Mouse (Mus musculus) neural tube, embryonic 14.5 days (tissue): Measurements from ENCODE around the gene Eya2. TPM values are rescaled to one million over a fixed set of nuclear protein-coding genes. Genes with fewer than 3 reads are reported as not detected.
A peak's percentile ranks its signal among the peaks of the same experiment; 100 is the strongest.

ENCODE experiments used
- ATAC-seq: fragments of 200-750 bp; cut with Nextera tagmentation; 2 replicates; pipeline ENCODE4 v1.8.0; 2017; ENCODE audit warnings: low read depth, mild to moderate bottlenecking, moderate TSS enrichment, moderate library complexity
- H3K27ac ChIP-seq: fragments of 300-500 bp; sonication (generic); 2 replicates; pipeline ENCODE4 v1.5.1; 2014; ENCODE audit warnings: low read depth, mild to moderate bottlenecking, control low read depth, low read length, moderate library complexity, mixed read lengths
- H3K27me3 ChIP-seq: fragments of 300-500 bp; sonication (generic); 2 replicates; pipeline ENCODE4 v1.6.1; 2014; ENCODE audit warnings: low read length; ENCODE audit not compliant: control insufficient read depth, insufficient read depth
- H3K36me3 ChIP-seq: fragments of 300-500 bp; sonication (generic); 2 replicates; pipeline ENCODE4 v1.6.1; 2014; ENCODE audit warnings: low read length, mixed read lengths; ENCODE audit not compliant: control insufficient read depth, insufficient read depth
- H3K4me1 ChIP-seq: fragments of 300-500 bp; sonication (generic); 2 replicates; pipeline ENCODE4 v1.6.1; 2014; ENCODE audit warnings: low read length; ENCODE audit not compliant: control insufficient read depth, insufficient read depth
- H3K4me2 ChIP-seq: fragments of 300-500 bp; sonication (generic); 2 replicates; pipeline ENCODE4 v1.6.1; 2014; ENCODE audit warnings: mild to moderate bottlenecking, low read depth, low read length, control low read depth
- H3K4me3 ChIP-seq: fragments of 300-500 bp; sonication (generic); 2 replicates; pipeline ENCODE4 v1.5.1; 2014; ENCODE audit warnings: low read depth, low read length, control low read depth, mixed read lengths
- H3K9ac ChIP-seq: fragments of 300-500 bp; sonication (generic); replicated peaks from 2 replicates; pipeline ENCODE4 v1.6.1; 2014; ENCODE audit warnings: low read depth, mild to moderate bottlenecking, control low read depth, low read length, mixed read lengths
- H3K9me3 ChIP-seq: fragments of 300-500 bp; sonication (generic); 2 replicates; pipeline ENCODE4 v1.6.1; 2016; ENCODE audit warnings: low read length; ENCODE audit not compliant: control insufficient read depth
- WGBS: fragments of 180-500 bp; shearing (Covaris S2); extraction: QIAGEN DNeasy Blood & Tissue Kit; methylation state at CpG from one replicate; pipeline ENCODE4 v1.1.7; 2014; 5-methylcytosine and 5-hydroxymethylcytosine counted together
- polyA plus RNA-seq: library from polyadenylated mRNA; unstranded; fragments of >200 nt; fragmentation: Nextera tagmentation; extraction: Ambion mirVana; gene quantifications from 2 replicates; pipeline ENCODE4 v1.2.1, GENCODE M21; 2014

The Eya2 gene
- polyA plus RNA-seq, 1 experiment from 2014 or later: 4.7 TPM

DNA sequence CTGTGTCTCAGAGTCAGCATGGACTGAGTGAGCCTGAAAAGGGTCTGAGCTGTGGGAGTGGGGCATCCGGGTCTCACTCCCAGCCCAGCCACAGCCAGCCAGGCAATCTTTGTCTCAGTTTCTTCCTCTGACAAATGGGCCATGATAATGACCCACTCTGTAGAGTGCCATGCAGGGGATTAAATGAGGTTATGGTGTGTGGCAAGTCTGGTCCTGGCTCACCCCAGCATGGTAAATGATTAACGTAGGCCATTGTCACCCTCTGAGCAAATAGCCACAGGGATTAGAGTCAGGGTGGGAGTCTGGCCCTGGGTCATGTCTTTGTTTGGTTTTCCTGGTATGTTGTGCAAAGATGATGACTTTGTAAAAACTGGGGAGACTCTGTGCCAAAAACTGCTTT, 72.3 kb downstream of the Eya2 start:
- Histone ChIP-seq H3K4me2 (no peak overlapping the region), H3K9me3 (no peaks in the 10 kb centered on the region), H3K9ac (no peak overlapping the region), H3K4me3 (no peak overlapping the region), H3K4me1 (no peaks in the 10 kb centered on the region), H3K27me3 (no peaks in the 10 kb centered on the region), H3K27ac (no peak overlapping the region), H3K36me3 (no peaks in the 10 kb centered on the region)
- 77% methylated on average over 2 of the region's 2 CpGs for WGBS
- ATAC-seq: no peak

DNA sequence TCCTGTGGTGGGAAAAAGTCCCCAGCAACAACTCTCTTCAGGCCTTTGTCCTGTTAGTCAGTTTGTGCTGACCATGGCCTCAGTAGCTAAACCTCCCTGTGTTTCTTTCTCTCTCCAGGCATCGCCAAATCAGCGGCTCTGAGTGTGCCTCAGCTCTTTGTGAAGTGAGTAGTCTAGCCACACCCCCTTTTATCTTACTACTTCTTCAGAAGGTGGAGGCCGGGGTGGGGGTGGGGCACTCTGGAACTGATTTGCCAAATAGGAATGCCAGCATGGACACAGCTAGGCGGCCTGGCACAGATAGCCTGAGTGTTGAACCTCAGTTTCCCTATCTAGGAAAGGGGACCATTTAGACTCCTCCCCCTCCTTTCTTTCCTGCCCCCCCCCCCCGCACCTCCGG, 87.9 kb downstream of the Eya2 start:
- no peaks in the 10 kb centered on the region for H3K36me3 ChIP-seq
- no peaks in the 10 kb centered on the region for H3K27me3 ChIP-seq
- H3K27ac ChIP-seq: no peak overlapping the region
- WGBS: 31% methylated on average over 6 of the region's 6 CpGs
- H3K4me3 ChIP-seq: no peak overlapping the region
- ATAC-seq: no peak
- H3K9ac ChIP-seq: no peak overlapping the region
- H3K4me1 ChIP-seq: no peaks in the 10 kb centered on the region
- no peak overlapping the region for H3K4me2 ChIP-seq
- H3K9me3 ChIP-seq: no peaks in the 10 kb centered on the region

DNA sequence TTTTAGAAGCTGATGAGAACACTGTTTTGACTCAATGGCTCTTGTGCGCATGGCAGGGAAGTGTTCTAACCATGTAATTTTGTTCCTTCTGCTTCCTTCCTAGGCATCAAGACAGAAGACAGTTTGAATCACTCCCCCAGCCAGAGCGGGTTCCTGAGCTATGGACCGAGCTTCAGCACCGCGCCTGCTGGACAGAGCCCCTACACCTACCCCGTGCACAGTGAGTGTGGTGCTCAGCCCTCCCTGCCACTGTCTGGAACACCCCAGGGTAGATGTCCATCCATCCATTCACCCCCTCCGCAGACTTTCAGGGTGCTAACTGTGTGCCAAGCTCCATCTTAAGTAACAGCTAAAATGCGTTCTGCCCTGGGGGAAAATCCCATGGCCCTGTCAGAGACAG, 92.7 kb downstream of the Eya2 start:
- no peak overlapping the region for H3K9ac ChIP-seq
- no peak overlapping the region for H3K4me3 ChIP-seq
- H3K36me3 ChIP-seq: no peaks in the 10 kb centered on the region
- H3K27ac ChIP-seq: no peak overlapping the region
- H3K9me3 ChIP-seq: no peaks in the 10 kb centered on the region
- WGBS: 32% methylated on average over 8 of the region's 8 CpGs
- no peaks in the 10 kb centered on the region for H3K27me3 ChIP-seq
- no peak for ATAC-seq
- no peaks in the 10 kb centered on the region for H3K4me1 ChIP-seq
- H3K4me2 ChIP-seq: no peak overlapping the region

GRCm38 (mm10) chr2:165688896-165689295, 94.1 kb downstream of the Eya2 start:
- H3K36me3 ChIP-seq: no peaks in the 10 kb centered on the region
- no peaks in the 10 kb centered on the region for H3K9me3 ChIP-seq
- H3K27ac ChIP-seq: no peak overlapping the region
- H3K4me1 ChIP-seq: no peaks in the 10 kb centered on the region
- 87% methylated on average over 4 of the region's 4 CpGs for WGBS
- H3K9ac ChIP-seq: no peak overlapping the region
- H3K4me2 ChIP-seq: no peak overlapping the region
- H3K27me3 ChIP-seq: no peaks in the 10 kb centered on the region
- no peak overlapping the region for H3K4me3 ChIP-seq
- no peak for ATAC-seq

DNA sequence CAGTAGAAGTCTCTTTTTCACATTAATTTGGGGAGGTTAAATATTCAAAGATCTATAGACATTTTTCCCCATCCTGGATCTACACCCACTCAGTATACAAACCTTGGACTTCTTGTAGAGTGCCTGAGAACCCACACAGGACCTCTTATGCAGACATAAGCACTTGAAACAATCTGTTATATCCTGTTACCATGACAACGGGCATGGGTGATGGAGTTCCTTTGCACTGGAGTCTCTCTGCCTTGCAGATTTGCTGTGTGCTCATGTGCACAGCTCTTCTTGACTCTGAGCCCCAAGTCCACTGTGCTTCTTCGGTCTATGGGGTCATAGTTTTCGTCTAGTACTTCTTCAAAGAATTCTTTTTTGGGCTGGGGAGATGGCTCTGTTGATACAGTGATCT, 96.2 kb downstream of the Eya2 start:
- H3K4me1 ChIP-seq: no peaks in the 10 kb centered on the region
- no peaks in the 10 kb centered on the region for H3K36me3 ChIP-seq
- H3K27ac ChIP-seq: no peak overlapping the region
- WGBS: 88% methylated on average over 3 of the region's 3 CpGs
- no peak for ATAC-seq
- H3K9ac ChIP-seq: no peak overlapping the region
- no peaks in the 10 kb centered on the region for H3K27me3 ChIP-seq
- H3K4me3 ChIP-seq: no peak overlapping the region
- no peaks in the 10 kb centered on the region for H3K9me3 ChIP-seq
- H3K4me2 ChIP-seq: no peak overlapping the region

- no peak overlapping the region for H3K4me2 ChIP-seq
- WGBS: 77% methylated on average over 4 of the region's 4 CpGs
- no peaks in the 10 kb centered on the region for H3K27me3 ChIP-seq
- no peak overlapping the region for H3K4me3 ChIP-seq
- H3K27ac ChIP-seq: no peak overlapping the region
- no peak overlapping the region for H3K9ac ChIP-seq
- ATAC-seq: no peak
- H3K4me1 ChIP-seq: no peaks in the 10 kb centered on the region
- no peaks in the 10 kb centered on the region for H3K36me3 ChIP-seq
- no peaks in the 10 kb centered on the region for H3K9me3 ChIP-seq
Measured at GRCm38 (mm10) chr2:165692944-165693660, 98.3 kb downstream of the Eya2 start.

DNA sequence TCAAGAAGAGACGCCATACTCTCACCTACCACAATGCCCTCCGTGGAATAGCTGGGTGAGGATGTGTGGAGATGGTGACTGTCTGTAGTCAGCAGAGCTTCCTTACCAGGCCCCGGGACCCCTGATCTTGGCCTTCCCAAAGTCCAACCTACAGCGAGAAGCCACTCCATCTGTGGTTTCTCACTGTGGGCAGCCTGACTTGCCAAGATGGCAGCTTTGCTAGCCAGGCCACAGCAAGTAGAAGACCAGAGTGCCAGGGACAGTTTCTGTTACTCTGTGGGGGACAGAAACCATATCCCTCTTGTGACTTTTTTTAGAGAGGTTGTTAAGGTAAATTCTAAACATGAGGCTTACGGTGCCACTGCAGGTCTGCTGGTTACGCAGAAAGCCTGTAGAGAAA, 99.9 kb downstream of the Eya2 start:
- Histone ChIP-seq H3K36me3 (no peaks in the 10 kb centered on the region), H3K4me1 (no peaks in the 10 kb centered on the region), H3K4me2 (no peak overlapping the region), H3K27ac (no peak overlapping the region), H3K4me3 (no peak overlapping the region), H3K9ac (no peak overlapping the region), H3K9me3 (no peaks in the 10 kb centered on the region), H3K27me3 (no peaks in the 10 kb centered on the region)
- WGBS: 95% methylated on average over 6 of the region's 6 CpGs
- ATAC-seq: no peak

DNA sequence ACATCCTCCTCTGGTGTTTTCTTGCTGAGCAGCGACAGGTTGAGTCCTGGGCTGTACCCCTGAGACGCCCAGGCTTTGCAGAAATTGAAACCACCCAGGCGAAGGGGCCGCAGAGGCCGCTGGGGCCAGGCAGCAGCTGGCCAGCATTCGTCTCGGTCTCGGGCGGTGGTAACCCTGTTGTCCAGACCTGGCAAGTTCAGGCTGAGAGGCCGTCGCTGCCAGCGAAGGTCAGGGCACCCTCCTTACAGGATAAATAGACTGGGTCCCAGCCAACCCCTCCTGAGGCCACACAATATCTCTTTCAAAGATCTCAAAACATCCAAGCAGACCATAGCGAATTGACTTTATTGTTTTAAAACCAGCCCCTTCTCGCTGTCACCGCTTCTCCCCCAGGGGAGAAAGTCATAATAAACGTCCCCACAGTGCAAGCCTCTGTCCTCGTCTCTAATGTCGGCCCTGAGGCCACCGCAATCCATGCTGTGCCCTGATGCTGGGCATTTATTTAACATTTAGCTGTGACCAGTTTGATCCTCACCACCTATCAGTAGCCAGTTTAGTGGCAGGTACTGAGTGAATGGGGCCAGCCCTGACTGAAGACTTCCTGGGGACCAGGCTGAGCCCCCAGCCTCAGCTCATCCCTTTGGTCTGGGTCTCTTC, 105.5 kb downstream of the Eya2 start:
- Histone ChIP-seq H3K9ac (no peak overlapping the region), H3K9me3 (no peaks in the 10 kb centered on the region), H3K27me3 (no peaks in the 10 kb centered on the region), H3K4me1 (0 out of 2 replicates have a peak, but pooled peaks cover 5% of the 10 kb centered on the region), H3K4me2 (no peak overlapping the region), H3K36me3 (no peaks in the 10 kb centered on the region), H3K4me3 (no peak overlapping the region), H3K27ac (no peak overlapping the region)
- peak; percentile 31; the same call in 1 of the 2 replicates for ATAC-seq
- 22% methylated on average over 19 of the region's 19 CpGs for WGBS

DNA sequence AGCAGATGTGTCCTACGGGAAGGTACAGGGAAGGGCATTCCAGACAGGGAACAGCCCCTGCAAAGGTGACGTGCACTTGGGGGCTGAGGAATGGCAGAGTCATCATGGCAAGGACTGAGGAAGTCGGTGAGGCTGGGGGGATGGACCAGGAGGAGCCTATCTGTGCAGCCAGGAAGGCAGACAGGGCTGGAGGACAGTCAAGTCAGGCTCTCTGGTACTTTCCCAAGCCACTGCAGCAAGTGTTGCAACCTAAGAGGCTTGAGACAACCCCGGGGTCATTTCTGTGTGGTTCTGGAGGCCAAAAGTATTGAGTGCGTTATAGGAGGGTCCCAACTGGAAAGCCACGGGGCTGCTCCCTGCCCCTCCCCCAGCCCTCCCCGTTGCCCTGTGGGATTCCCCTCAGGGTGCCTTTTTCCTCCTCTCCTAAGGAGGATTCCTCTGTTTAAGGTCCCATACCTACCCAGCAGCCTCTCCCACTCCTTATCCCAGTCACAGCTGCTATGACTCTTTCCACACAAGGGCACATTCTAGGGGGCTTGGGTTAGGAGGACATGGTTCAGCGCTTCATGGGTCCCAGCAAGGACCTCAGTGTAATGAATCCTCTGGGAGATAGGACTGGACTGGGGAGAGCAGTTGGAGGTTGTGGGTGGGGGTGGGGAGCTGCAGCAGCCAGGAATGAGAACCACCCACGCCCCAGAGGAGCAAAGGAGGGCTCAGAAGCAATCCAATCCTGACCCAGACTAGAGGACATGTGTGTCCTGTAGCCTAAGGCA, 108.4 kb downstream of the Eya2 start:
- no peaks in the 10 kb centered on the region for H3K27me3 ChIP-seq
- no peak overlapping the region for H3K9ac ChIP-seq
- H3K4me1 ChIP-seq: 0 out of 2 replicates have a peak, but pooled peaks cover 5% of the 10 kb centered on the region
- no peak for ATAC-seq
- H3K4me2 ChIP-seq: no peak overlapping the region
- no peak overlapping the region for H3K4me3 ChIP-seq
- H3K9me3 ChIP-seq: no peaks in the 10 kb centered on the region
- WGBS: 51% methylated on average over 9 of the region's 9 CpGs
- H3K36me3 ChIP-seq: no peaks in the 10 kb centered on the region
- no peak overlapping the region for H3K27ac ChIP-seq
